Mouse (Mus musculus): ENCODE measurements at regions not wholly inside any gene's neighbourhood (a gene's known extent, or its start where the extent isn't known, plus 50 kb on each side); places are given as distances from the start of the nearest gene placed in this dataset.

GRCm38 (mm10) chr1:154150167-154150851 lies 50.7 kb upstream of the Zfp648 start:
- WGBS, result 10% methylated on average over 8 of the region's 8 CpGs
- H3K9ac ChIP-seq (ENCODE audit: low read depth, low read length), result no peak overlapping the region
- peaks cover 11% of the 10 kb centered on the region; the same call in 1 of the 2 replicates for H3K4me1 ChIP-seq (replicated peaks; ENCODE audit: control insufficient read depth, insufficient read depth, low read length)
- H3K4me2 ChIP-seq (replicated peaks; ENCODE audit: low read depth), result peak overlapping the region; percentile 39
- peak; percentile 32; the same call in 1 of the 2 replicates for TF ChIP-seq CTCF (IDR thresholded peaks at IDR 0.05; ENCODE audit: low read depth)
- no peak overlapping the region for H3K4me3 ChIP-seq (ENCODE audit: low read depth, low read length)
- peak overlapping the region; percentile 51 for H3K27ac ChIP-seq (ENCODE audit: low read depth, low read length)
- no peaks in the 10 kb centered on the region for H3K36me3 ChIP-seq (ENCODE audit: control insufficient read depth, insufficient read depth)
- peak; percentile 89 for ATAC-seq
- H3K27me3 ChIP-seq (replicated peaks; ENCODE audit: control insufficient read depth, insufficient read depth, low read length), result no peaks in the 10 kb centered on the region
- no peaks in the 10 kb centered on the region for H3K9me3 ChIP-seq (ENCODE audit: control insufficient read depth)

All from intestine, postnatal 0 days (tissue).